Mouse (Mus musculus): ENCODE results near the gene Il4i1.
A peak's percentile ranks its signal among the peaks of the same experiment; 100 is the strongest.

DNA sequence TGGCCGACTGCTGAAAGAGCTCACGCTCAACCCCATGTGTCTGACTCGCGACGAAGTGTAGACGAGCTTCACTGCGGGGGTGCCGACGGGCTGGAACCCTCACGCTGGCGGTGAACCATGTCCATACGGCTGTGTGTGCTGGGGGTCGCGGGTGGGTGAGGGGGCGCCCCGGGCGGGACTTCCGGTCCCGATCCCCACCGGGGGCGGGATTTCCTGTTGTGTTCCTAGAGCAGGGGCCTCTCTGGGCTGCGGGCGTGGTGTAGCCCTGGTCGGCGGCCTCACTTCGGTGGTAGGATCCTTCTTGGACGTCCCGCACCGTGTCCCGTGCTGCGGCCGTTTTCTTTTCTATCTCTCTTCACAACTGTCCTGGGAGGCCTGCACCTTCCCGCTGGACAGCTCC is 34.0 kb downstream of the Il4i1 start:
- TF ChIP-seq CTCF (IDR thresholded peaks at IDR 0.05; ENCODE audit: low read depth) (no peak), EP300 (optimal IDR thresholded peaks at IDR 0.05) (peak; percentile 40)
